Mouse (Mus musculus) forebrain, embryonic 10.5 days (tissue): Measurements from ENCODE around the gene Slc22a22. TPM values are rescaled to one million over a fixed set of nuclear protein-coding genes. Genes with fewer than 3 reads are reported as not detected.

ENCODE experiments used
- DNase-seq: peaks from one replicate; pipeline ENCODE4 v3.0.0-alpha.2; 2017; ENCODE audit warnings: low spot score; ENCODE audit errors: extremely low spot score
- H3K27ac ChIP-seq: fragments of 300-500 bp; sonication (generic); 2 replicates; pipeline ENCODE4 v1.5.1; 2016; ENCODE audit warnings: mild to moderate bottlenecking
- H3K27me3 ChIP-seq: fragments of 300-500 bp; sonication (generic); 2 replicates; pipeline ENCODE4 v1.6.1; 2016; ENCODE audit warnings: mild to moderate bottlenecking; ENCODE audit not compliant: poor library complexity, severe bottlenecking
- H3K36me3 ChIP-seq: fragments of 300-500 bp; sonication (generic); replicated peaks from 2 replicates; pipeline ENCODE4 v1.6.1; 2016; ENCODE audit warnings: mild to moderate bottlenecking, moderate library complexity
- H3K4me1 ChIP-seq: fragments of 300-500 bp; sonication (generic); 2 replicates; pipeline ENCODE4 v1.6.1; 2016
- H3K4me3 ChIP-seq: fragments of 300-500 bp; sonication (generic); 2 replicates; pipeline ENCODE4 v1.5.1; 2016; ENCODE audit warnings: mild to moderate bottlenecking, moderate library complexity
- H3K9me3 ChIP-seq: fragments of 300-500 bp; sonication (generic); 2 replicates; pipeline ENCODE4 v1.6.1; 2016; ENCODE audit warnings: mild to moderate bottlenecking, moderate library complexity
- WGBS: fragments of 180-500 bp; shearing (Covaris S2); methylation state at CpG from one replicate; pipeline ENCODE4 v1.1.7; 2016; 5-methylcytosine and 5-hydroxymethylcytosine counted together
- polyA plus RNA-seq: library from polyadenylated mRNA; unstranded; fragments of >200 nt; fragmentation: Nextera tagmentation; extraction: Ambion mirVana; gene quantifications from 2 replicates; pipeline ENCODE4 v1.2.1, GENCODE M21; 2016

The Slc22a22 gene
- polyA plus RNA-seq = not detected in 2 replicates

- no peaks in the 10 kb centered on the region for H3K9me3 ChIP-seq
- no peaks in the 10 kb centered on the region for H3K27me3 ChIP-seq
- H3K4me1 ChIP-seq = peaks cover 3% of the 10 kb centered on the region; the same call in 1 of the 2 replicates
- WGBS = 83% methylated on average over 2 of the region's 2 CpGs
- H3K36me3 ChIP-seq = no peaks in the 10 kb centered on the region
- no peak within 1 kb of the TSS for H3K4me3 ChIP-seq
- DNase-seq = no peak
- H3K27ac ChIP-seq = no peak within 1 kb of the TSS
Measured at GRCm38 (mm10) chr15:57477525-57477924, at the start of gene Slc22a22. Gene Slc22a22 (minus strand): TSS chr15:57477625.

GRCm38 (mm10) chr15:57523510-57524298 lies 46.3 kb upstream of the Slc22a22 start:
- whole genome bisulfite sequencing = 48% methylated on average over 10 of the region's 10 CpGs
- DNase-seq = no peak
- H3K4me3 ChIP-seq = no peak overlapping the region
- H3K4me1 ChIP-seq = peaks cover 29% of the 10 kb centered on the region
- peak overlapping the region; percentile 65; the same call in 1 of the 2 replicates for H3K27ac ChIP-seq
- H3K27me3 ChIP-seq = no peaks in the 10 kb centered on the region
- H3K9me3 ChIP-seq = no peaks in the 10 kb centered on the region
- H3K36me3 ChIP-seq = no peaks in the 10 kb centered on the region

GRCm38 (mm10) chr15:57522160-57522559 lies 44.7 kb upstream of the Slc22a22 start:
- H3K4me3 ChIP-seq = no peak overlapping the region
- WGBS = 88% methylated on average over 1 of the region's 1 CpGs
- no peaks in the 10 kb centered on the region for H3K36me3 ChIP-seq

GRCm38 (mm10) chr15:57509185-57510172 lies 32.1 kb upstream of the Slc22a22 start:
- Histone ChIP-seq H3K4me3 (no peak overlapping the region), H3K36me3 (no peaks in the 10 kb centered on the region), H3K9me3 (peaks cover 7% of the 10 kb centered on the region), H3K27me3 (no peaks in the 10 kb centered on the region), H3K4me1 (peaks cover 16% of the 10 kb centered on the region), H3K27ac (peak overlapping the region; percentile 66; the same call in 1 of the 2 replicates)
- peak; percentile 49 for DNase-seq
- WGBS = 46% methylated on average over 21 of the region's 21 CpGs

More at GRCm38 (mm10) chr15:57522160-57522559, 44.7 kb upstream of the Slc22a22 start:
- Histone ChIP-seq H3K4me1 (peaks cover 29% of the 10 kb centered on the region), H3K27me3 (no peaks in the 10 kb centered on the region), H3K27ac (no peak overlapping the region), H3K9me3 (no peaks in the 10 kb centered on the region)
- DNase-seq = no peak

- peaks cover 2% of the 10 kb centered on the region; the same call in 1 of the 2 replicates for H3K9me3 ChIP-seq
- peak overlapping the region; percentile 66; the same call in 1 of the 2 replicates for H3K27ac ChIP-seq
- peak; percentile 83 for DNase-seq
- no peak overlapping the region for H3K4me3 ChIP-seq
- H3K27me3 ChIP-seq = no peaks in the 10 kb centered on the region
- H3K4me1 ChIP-seq = peaks cover 21% of the 10 kb centered on the region
- no peaks in the 10 kb centered on the region for H3K36me3 ChIP-seq
- WGBS = 68% methylated on average over 11 of the region's 11 CpGs
Measured at GRCm38 (mm10) chr15:57508242-57509184, 31.1 kb upstream of the Slc22a22 start.

GRCm38 (mm10) chr15:57504126-57504705 lies 26.8 kb upstream of the Slc22a22 start:
- H3K4me1 ChIP-seq = peaks cover 12% of the 10 kb centered on the region
- DNase-seq = no peak
- no peaks in the 10 kb centered on the region for H3K27me3 ChIP-seq
- H3K9me3 ChIP-seq = no peaks in the 10 kb centered on the region
- WGBS = 76% methylated on average over 9 of the region's 9 CpGs
- H3K36me3 ChIP-seq = no peaks in the 10 kb centered on the region
- no peak overlapping the region for H3K27ac ChIP-seq
- H3K4me3 ChIP-seq = no peak overlapping the region

- no peak overlapping the region for H3K4me3 ChIP-seq
- no peak for DNase-seq
- no peak overlapping the region for H3K27ac ChIP-seq
- 88% methylated on average over 3 of the region's 3 CpGs for WGBS
- no peaks in the 10 kb centered on the region for H3K36me3 ChIP-seq
- no peaks in the 10 kb centered on the region for H3K9me3 ChIP-seq
- H3K27me3 ChIP-seq = no peaks in the 10 kb centered on the region
- H3K4me1 ChIP-seq = peaks cover 7% of the 10 kb centered on the region
Measured at GRCm38 (mm10) chr15:57503656-57504055, 26.2 kb upstream of the Slc22a22 start.

- no peaks in the 10 kb centered on the region for H3K9me3 ChIP-seq
- no peak overlapping the region for H3K27ac ChIP-seq
- no peak overlapping the region for H3K4me3 ChIP-seq
- H3K4me1 ChIP-seq = peaks cover 7% of the 10 kb centered on the region; the same call in 1 of the 2 replicates
- no peaks in the 10 kb centered on the region for H3K36me3 ChIP-seq
- H3K27me3 ChIP-seq = no peaks in the 10 kb centered on the region
- no peak for DNase-seq
Measured at GRCm38 (mm10) chr15:57501559-57501958, 24.1 kb upstream of the Slc22a22 start.

GRCm38 (mm10) chr15:57496106-57496505 lies 18.7 kb upstream of the Slc22a22 start:
- no peaks in the 10 kb centered on the region for H3K27me3 ChIP-seq
- no peak overlapping the region for H3K27ac ChIP-seq
- no peaks in the 10 kb centered on the region for H3K9me3 ChIP-seq
- DNase-seq = no peak
- H3K36me3 ChIP-seq = no peaks in the 10 kb centered on the region
- H3K4me1 ChIP-seq = no peaks in the 10 kb centered on the region
- 85% methylated on average over 2 of the region's 2 CpGs for WGBS
- H3K4me3 ChIP-seq = no peak overlapping the region

- DNase-seq = no peak
- Histone ChIP-seq H3K27ac (no peak overlapping the region), H3K36me3 (no peaks in the 10 kb centered on the region), H3K4me3 (no peak overlapping the region), H3K27me3 (no peaks in the 10 kb centered on the region), H3K9me3 (no peaks in the 10 kb centered on the region), H3K4me1 (peaks cover 5% of the 10 kb centered on the region; the same call in 1 of the 2 replicates)
- 49% methylated on average over 2 of the region's 2 CpGs for WGBS
Measured at GRCm38 (mm10) chr15:57482509-57482908, 5.1 kb upstream of the Slc22a22 start.

GRCm38 (mm10) chr15:57471648-57472047 lies 5.8 kb downstream of the Slc22a22 start:
- H3K36me3 ChIP-seq = no peaks in the 10 kb centered on the region
- no peaks in the 10 kb centered on the region for H3K9me3 ChIP-seq
- no peak overlapping the region for H3K27ac ChIP-seq
- 63% methylated on average over 3 of the region's 3 CpGs for WGBS
- H3K27me3 ChIP-seq = no peaks in the 10 kb centered on the region
- H3K4me3 ChIP-seq = no peak overlapping the region
- H3K4me1 ChIP-seq = no peaks in the 10 kb centered on the region
- no peak for DNase-seq
